Mouse (Mus musculus) heart, postnatal 0 days (tissue): ENCODE results near the gene Gbf1.

ENCODE experiments used
- CTCF ChIP-seq: IDR thresholded peaks from 2 replicates; pipeline ENCODE4 v1.5.1; 2016; ENCODE audit warnings: antibody characterized with exemption, control low read depth, low read depth
- EP300 ChIP-seq: IDR thresholded peaks from 2 replicates; pipeline ENCODE4 v1.6.1; 2016; ENCODE audit warnings: antibody characterized with exemption, low read depth

- TF ChIP-seq EP300 (no peak), CTCF (no peak)
Observed at GRCm38 (mm10) chr19:46131283-46131682, 21.0 kb upstream of the Gbf1 start.
